Mouse (Mus musculus) kidney, adult 2 months (tissue): ENCODE results near the gene Cars2. TPM values are rescaled to one million over a fixed set of nuclear protein-coding genes. Genes with fewer than 3 reads are reported as not detected.
A peak's percentile ranks its signal among the peaks of the same experiment; 100 is the strongest.

ENCODE experiments used
- DNase-seq: peaks from one replicate; pipeline ENCODE4 v3.0.0; 2021
- H3K27ac ChIP-seq: fragments of 200-500 bp; 2 replicates; pipeline ENCODE4 v1.5.1; 2012; ENCODE audit warnings: low read depth, low read length, control low read depth, inconsistent platforms; ENCODE audit not compliant: insufficient read depth
- H3K27me3 ChIP-seq: fragments of 200-500 bp; replicated peaks from 2 replicates; pipeline ENCODE4 v1.6.1; 2012; ENCODE audit warnings: mild to moderate bottlenecking, moderate library complexity, low read length, inconsistent platforms; ENCODE audit not compliant: control insufficient read depth, insufficient read depth
- H3K36me3 ChIP-seq: fragments of 200-500 bp; 2 replicates; pipeline ENCODE4 v1.6.1; 2012; ENCODE audit warnings: mild to moderate bottlenecking, moderate library complexity, low read length, inconsistent platforms; ENCODE audit not compliant: control insufficient read depth, insufficient read depth
- H3K4me1 ChIP-seq: fragments of 200-500 bp; 2 replicates; pipeline ENCODE4 v1.6.1; 2011; ENCODE audit warnings: low read length; ENCODE audit not compliant: control insufficient read depth, insufficient read depth
- H3K4me3 ChIP-seq: fragments of 200-500 bp; 2 replicates; pipeline ENCODE4 v1.5.1; 2011; ENCODE audit warnings: mild to moderate bottlenecking, low read depth, low read length, control low read depth; ENCODE audit not compliant: insufficient read depth
- CTCF ChIP-seq: fragments of 200-500 bp; conservative IDR thresholded peaks from 2 replicates; pipeline ENCODE4 v1.5.1; 2011; ENCODE audit warnings: low read depth, mild to moderate bottlenecking, control low read depth, low read length, moderate library complexity, mixed read lengths; ENCODE audit not compliant: insufficient read depth, insufficient read length
- POLR2A ChIP-seq: fragments of 200-500 bp; IDR thresholded peaks from one replicate; pipeline ENCODE4 v1.6.1; 2011; ENCODE audit warnings: low read depth, low read length, control low read depth
- WGBS: fragments of 180-500 bp; shearing (Covaris S2); methylation state at CpG from one replicate; pipeline ENCODE4 v1.1.7; 2018; 5-methylcytosine and 5-hydroxymethylcytosine counted together
- polyA plus RNA-seq: library from polyadenylated mRNA; depleted of rRNA; stranded (reverse); fragments of >200 nt; gene quantifications from 2 replicates; pipeline ENCODE4 v1.2.3, GENCODE M21; 2012

Gene Cars2
- polyA plus RNA-seq, 1 experiment: 50.7 TPM

DNA sequence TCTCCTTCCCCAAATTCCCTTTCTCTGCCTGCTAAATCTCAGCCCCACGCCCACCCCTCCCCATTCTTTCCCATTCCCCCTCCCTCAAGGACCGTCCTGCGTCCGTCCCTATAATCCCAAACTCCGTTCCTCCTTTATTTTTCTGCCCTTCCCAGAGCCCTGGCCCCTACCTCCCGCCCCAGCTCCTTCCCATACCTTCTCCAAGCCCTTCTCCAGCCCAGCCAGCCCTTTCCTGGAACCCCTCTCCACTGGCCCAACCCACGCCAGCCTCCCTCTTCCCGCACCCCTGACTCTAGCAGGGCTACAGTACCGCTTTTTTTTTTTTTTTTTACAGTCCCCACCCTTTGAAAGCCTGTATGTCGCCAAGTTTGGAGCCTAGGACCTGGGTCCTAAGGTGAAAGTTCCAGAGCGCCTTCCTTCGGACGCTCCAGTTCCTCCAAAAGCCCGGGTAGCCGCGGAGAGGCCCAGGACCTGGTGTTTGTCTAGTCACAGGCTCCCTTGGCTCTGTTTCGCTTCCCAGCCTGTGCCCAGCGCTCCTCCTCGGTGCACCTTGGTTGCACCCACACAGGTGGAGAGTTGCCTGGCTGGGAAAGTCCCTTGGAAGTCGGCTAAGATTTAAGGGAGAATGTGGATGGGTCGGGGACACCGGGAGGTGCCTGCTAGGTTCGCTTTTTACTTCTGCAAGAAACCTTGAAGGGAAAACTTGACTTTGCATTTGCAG lies 71.6 kb downstream of the Cars2 start:
- TF ChIP-seq POLR2A (no peak), CTCF (no peak)
- WGBS: 9% methylated on average over 23 of the region's 23 CpGs
- Histone ChIP-seq H3K4me3 (peak overlapping the region; percentile 75), H3K4me1 (peaks cover 33% of the 10 kb centered on the region), H3K36me3 (no peaks in the 10 kb centered on the region), H3K27ac (peak overlapping the region; percentile 80), H3K27me3 (no peaks in the 10 kb centered on the region)
- peak; percentile 72 for DNase-seq

DNA sequence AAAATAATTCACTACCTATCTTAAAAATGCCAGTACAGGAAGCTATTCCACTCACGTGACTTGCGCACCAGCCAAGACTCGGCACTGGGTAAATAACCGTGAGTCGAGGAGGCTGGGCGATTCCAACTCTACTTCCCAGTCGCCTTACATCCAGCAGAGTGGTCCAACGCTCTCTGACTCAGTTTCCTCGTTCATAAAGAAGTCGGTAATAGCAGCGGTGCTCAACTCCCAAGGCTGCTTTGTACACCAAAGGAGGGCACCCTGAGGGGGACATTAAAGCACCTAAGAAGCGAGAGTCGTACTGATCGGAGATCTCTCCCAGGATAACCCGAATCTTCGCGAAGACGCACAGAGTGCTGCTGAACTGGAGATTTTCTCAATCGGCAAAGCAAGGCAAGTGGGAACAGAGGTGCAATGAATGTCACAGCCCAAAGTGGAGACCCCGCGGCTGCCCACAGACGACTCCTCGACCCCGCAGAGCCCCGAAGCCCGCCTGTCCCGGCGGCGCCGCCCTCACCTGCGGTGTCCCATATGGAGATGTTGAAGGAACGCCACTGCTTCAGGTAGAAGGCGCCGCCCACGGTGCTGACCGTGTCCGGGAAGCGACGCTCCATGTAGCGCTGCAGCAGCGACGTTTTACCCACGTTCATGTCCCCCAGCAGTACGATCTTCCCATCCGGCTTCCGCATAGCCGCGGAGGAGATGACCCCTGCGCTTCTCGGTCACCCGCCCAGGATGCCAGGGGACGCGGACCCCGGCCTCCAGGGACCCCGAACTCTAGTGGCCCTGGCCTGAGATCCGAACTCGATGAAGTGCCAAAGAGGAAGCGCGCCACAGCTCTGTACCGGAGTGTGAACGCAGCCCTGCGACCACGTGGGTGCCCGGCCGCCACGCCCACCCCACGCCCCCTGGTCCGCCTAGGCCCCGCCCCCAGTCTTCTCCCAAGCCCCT lies 72.5 kb downstream of the Cars2 start, which contains the start of gene Rab20:
Rab20 (minus strand) TSS at position 900 of the 951 bp plus-strand sequence.
- H3K4me3 ChIP-seq: peak within 1 kb of the TSS; percentile 75
- H3K4me1 ChIP-seq: peaks cover 42% of the 10 kb centered on the region
- no peaks in the 10 kb centered on the region for H3K36me3 ChIP-seq
- peak; percentile 93 for DNase-seq
- H3K27me3 ChIP-seq: no peaks in the 10 kb centered on the region
- peak within 1 kb of the TSS; percentile 85 for H3K27ac ChIP-seq
- under 1% methylated on average over 66 of the region's 69 CpGs for WGBS
- peak; percentile 25 for TF ChIP-seq POLR2A
- no peak for TF ChIP-seq CTCF

DNA sequence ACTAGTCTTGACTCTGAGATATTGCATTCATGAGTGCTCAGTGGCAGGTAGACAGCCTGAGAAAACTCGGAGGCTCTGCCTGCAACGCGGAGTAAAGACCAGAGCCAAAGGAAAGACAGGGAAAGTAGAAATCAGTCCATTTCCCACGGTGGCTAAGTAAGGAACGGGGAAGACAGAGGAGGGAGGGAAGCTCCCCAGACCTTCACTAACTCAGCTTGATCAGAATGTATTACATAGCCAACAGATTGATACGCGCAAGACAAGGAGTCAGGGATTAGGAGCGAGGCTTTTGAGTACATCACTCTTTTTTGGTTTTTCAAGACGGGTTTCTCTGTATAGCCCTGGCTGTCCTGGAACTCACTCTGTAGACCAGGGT lies 73.4 kb downstream of the Cars2 start:
- Histone ChIP-seq H3K36me3 (no peaks in the 10 kb centered on the region), H3K4me1 (peaks cover 44% of the 10 kb centered on the region), H3K27ac (peak overlapping the region; percentile 85), H3K4me3 (peak overlapping the region; percentile 75), H3K27me3 (no peaks in the 10 kb centered on the region)
- 7% methylated on average over 9 of the region's 9 CpGs for WGBS
- no peak for DNase-seq
- TF ChIP-seq CTCF (no peak), POLR2A (no peak)

DNA sequence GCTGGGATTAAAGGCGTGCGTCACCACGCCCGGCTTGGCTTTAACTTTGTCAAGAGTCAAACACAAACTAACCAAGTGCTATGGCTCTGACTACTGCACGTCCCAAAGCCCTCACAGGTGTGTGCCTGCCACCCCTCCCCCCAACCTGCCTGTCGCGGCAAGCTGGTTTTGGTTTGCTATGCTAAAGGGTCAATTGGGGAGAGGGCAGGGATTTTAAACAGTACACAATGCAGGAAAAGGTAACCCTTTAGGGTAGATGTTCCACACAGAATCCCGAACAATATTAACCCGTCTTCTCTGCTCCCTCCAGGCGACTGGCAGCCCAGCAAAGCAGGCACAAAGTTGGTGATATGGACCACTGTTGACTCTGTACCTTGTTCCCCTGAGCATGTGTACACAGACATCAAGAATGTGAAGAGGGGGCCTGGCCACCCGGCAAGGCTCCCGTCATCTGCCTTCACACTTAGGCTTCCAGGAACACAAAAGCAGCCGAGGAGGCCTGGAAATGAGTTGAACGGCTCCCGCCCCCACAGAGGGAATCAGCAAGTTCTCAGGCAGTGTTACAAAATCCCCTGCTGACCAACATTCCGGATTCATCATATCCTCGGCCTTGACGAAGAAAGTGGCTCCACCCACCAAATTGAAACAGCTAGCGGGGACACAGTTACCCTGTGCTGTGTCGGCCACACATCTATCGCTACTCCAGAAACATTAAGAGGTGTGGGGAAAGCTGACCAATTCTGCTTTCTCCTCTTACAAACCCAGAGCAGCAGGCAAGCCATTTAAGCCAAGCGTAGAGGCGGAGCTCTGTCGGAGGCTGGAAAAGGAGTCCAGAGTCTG lies 74.0 kb downstream of the Cars2 start:
- no peaks in the 10 kb centered on the region for H3K36me3 ChIP-seq
- peak; percentile 17 for TF ChIP-seq POLR2A
- no peak for TF ChIP-seq CTCF
- H3K27ac ChIP-seq: peak overlapping the region; percentile 85
- peaks cover 43% of the 10 kb centered on the region for H3K4me1 ChIP-seq
- DNase-seq: peak; percentile 86
- H3K27me3 ChIP-seq: no peaks in the 10 kb centered on the region
- H3K4me3 ChIP-seq: peak overlapping the region; percentile 75
- WGBS: 15% methylated on average over 24 of the region's 24 CpGs

DNA sequence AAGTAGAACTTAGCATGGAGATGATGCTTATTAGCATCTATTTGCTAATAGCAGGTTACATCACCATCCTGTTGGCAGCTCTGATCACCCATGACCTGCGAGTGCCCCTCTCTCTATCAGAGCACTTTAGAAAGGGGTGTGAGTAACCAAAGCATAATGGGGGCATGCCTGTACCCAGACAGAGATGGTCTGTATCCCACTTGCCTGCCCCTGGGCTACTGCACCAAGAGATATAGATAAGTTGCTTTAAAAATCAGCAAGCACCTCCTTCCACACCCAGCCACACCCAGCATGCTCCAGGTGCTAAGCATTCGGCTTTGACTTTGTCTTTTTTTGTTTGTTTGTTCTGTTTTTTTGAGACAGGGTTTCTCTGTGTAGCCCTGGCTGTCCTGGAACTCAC lies 74.7 kb downstream of the Cars2 start:
- Histone ChIP-seq H3K4me3 (peak overlapping the region; percentile 75; the same call in 1 of the 2 replicates), H3K4me1 (peaks cover 46% of the 10 kb centered on the region), H3K27me3 (no peaks in the 10 kb centered on the region), H3K27ac (peak overlapping the region; percentile 85), H3K36me3 (no peaks in the 10 kb centered on the region)
- TF ChIP-seq CTCF (no peak), POLR2A (no peak)
- WGBS: 30% methylated on average over 2 of the region's 2 CpGs
- no peak for DNase-seq

DNA sequence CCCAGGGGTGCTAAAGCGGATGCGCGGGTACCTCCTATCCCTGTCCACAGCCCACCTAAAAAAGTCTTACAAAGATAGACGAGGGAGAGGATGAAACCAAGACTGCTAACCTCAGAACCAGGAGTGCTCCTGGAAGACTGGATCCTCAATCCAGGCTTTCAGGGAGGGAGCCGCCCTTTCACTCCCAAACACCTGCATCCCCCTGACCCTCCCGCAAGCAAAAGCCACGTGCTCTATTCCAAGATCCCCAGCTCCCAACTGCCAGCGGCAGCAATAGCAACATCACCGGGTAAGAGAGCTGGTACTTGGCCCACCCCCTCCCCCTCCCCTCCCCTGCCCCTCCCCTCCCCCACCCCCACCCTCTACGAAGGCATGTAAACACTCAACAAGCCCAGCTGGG lies 75.2 kb downstream of the Cars2 start:
- Histone ChIP-seq H3K36me3 (no peaks in the 10 kb centered on the region), H3K27me3 (no peaks in the 10 kb centered on the region), H3K4me1 (peaks cover 47% of the 10 kb centered on the region), H3K4me3 (no peak overlapping the region), H3K27ac (peak overlapping the region; percentile 85; the same call in 1 of the 2 replicates)
- WGBS: 34% methylated on average over 10 of the region's 10 CpGs
- no peak for DNase-seq
- TF ChIP-seq POLR2A: no peak
- no peak for TF ChIP-seq CTCF
